8 mouse cellular contexts compared by ENCODE assay signal in genomic region chr4:122944408-122944807, GRCm38 (mm10). TPM values are rescaled to one million over a fixed set of nuclear protein-coding genes. Genes with fewer than 3 reads are reported as not detected.
A peak's percentile ranks its signal among the peaks of the same experiment; 100 is the strongest.
DNase-seq lines count a peak whose midpoint lies in the region; ATAC-seq and TF ChIP-seq lines count a peak whose summit lies in the region.
"Had no signal": no experiment of that assay in that cellular context is flagged by ENCODE, and none has a peak within 500 bp of the region (broad histone marks: within the 10 kb centered on the region; RNA-seq: fewer than 3 reads in every experiment).

No protein-coding gene starts in this region.

- no peaks in the 10 kb centered on the region for H3K36me3 ChIP-seq in intestine, embryonic 14.5 days (ENCODE audit: control insufficient read depth, insufficient read depth, low read length)
- H3K36me3 ChIP-seq in midbrain, embryonic 13.5 days = peaks cover 36% of the 10 kb centered on the region

- H3K9me3 ChIP-seq in intestine, embryonic 14.5 days (ENCODE audit: control insufficient read depth, low read length) = no peaks in the 10 kb centered on the region
- no peaks in the 10 kb centered on the region for H3K9me3 ChIP-seq in midbrain, embryonic 13.5 days

- WGBS in intestine, embryonic 14.5 days = 25% methylated on average over 4 of the region's 4 CpGs
- 27% methylated on average over 4 of the region's 4 CpGs for WGBS in midbrain, embryonic 13.5 days

- no peaks in the 10 kb centered on the region for H3K4me1 ChIP-seq in intestine, embryonic 14.5 days (replicated peaks; ENCODE audit: control insufficient read depth, insufficient read depth, low read length)
- H3K4me1 ChIP-seq in midbrain, embryonic 13.5 days (replicated peaks) = no peaks in the 10 kb centered on the region

- DNase-seq in ovary, postnatal 14 days (ENCODE audit: low spot score) = peak; percentile 17
- DNase-seq in ovary, postnatal 10 days (ENCODE audit: low spot score) = no peak
- DNase-seq in brain, embryonic 14.5 days (ENCODE audit: low read depth) = peak; percentile 76
- DNase-seq in intestine, embryonic 14.5 days (ENCODE audit: low spot score) = no peak
- DNase-seq in right cerebral cortex, postnatal 36 days (ENCODE audit: low spot score in 2 of 2) = no peak
- DNase-seq in frontal cortex, postnatal 25 days (ENCODE audit: low spot score in 2 of 2) = no peak

- no peak overlapping the region for H3K9ac ChIP-seq in intestine, embryonic 14.5 days (ENCODE audit: low read length)
- H3K9ac ChIP-seq in midbrain, embryonic 13.5 days (replicated peaks) = no peak overlapping the region

- ATAC-seq in intestine, embryonic 14.5 days (replicated peaks; ENCODE audit: low FRiP score, low TSS enrichment, low read depth) = 0 out of 2 replicates have a peak, but pooled peaks have one; percentile 32
- ATAC-seq in midbrain, embryonic 13.5 days = peak; percentile 67

- H3K4me2 ChIP-seq in intestine, embryonic 14.5 days (ENCODE audit: low read length) = no peak overlapping the region
- no peak overlapping the region for H3K4me2 ChIP-seq in midbrain, embryonic 13.5 days (replicated peaks)

- H3K27ac ChIP-seq in intestine, embryonic 14.5 days (ENCODE audit: low read depth) = no peak overlapping the region
- H3K27ac ChIP-seq in midbrain, embryonic 13.5 days = no peak overlapping the region

- no peak overlapping the region for H3K4me3 ChIP-seq in intestine, embryonic 14.5 days (ENCODE audit: low read depth, low read length)
- no peak overlapping the region for H3K4me3 ChIP-seq in midbrain, embryonic 13.5 days (replicated peaks)
- H3K4me3 ChIP-seq: myocyte had no signal

- TF ChIP-seq POLR2A in brain, embryonic 14.5 days (IDR thresholded peaks at IDR 0.05; ENCODE audit: borderline replicate concordance, extremely low read depth, insufficient read depth, insufficient read length, poor library complexity, severe bottlenecking) = no peak

- no peaks in the 10 kb centered on the region for H3K27me3 ChIP-seq in intestine, embryonic 14.5 days (replicated peaks; ENCODE audit: control insufficient read depth, insufficient read depth, low read length)
- no peaks in the 10 kb centered on the region for H3K27me3 ChIP-seq in midbrain, embryonic 13.5 days

- TF ChIP-seq CTCF in brain, embryonic 14.5 days (IDR thresholded peaks at IDR 0.05; ENCODE audit: borderline replicate concordance, extremely low read depth, insufficient read depth, insufficient read length) = peak; percentile 67; the same call in 1 of the 2 replicates

RNA-seq across cellular contexts. Expression of gene Mfsd2a, which starts 16.6 kb away (rescaled TPM):
- polyA plus RNA-seq in brain, embryonic 14.5 days (2012; rRNA removed) = 44.7 and 51.8 TPM in 2 replicates
- 2.1 TPM in 2 replicates for polyA plus RNA-seq in intestine, embryonic 14.5 days (2014; fragmentation: Nextera tagmentation; extraction: Ambion mirVana)
- polyA plus RNA-seq in midbrain, embryonic 13.5 days (2015; fragmentation: Nextera tagmentation; extraction: Ambion mirVana) = 31.7 and 32.5 TPM in 2 replicates

RNA-seq across cellular contexts. Expression of gene Mycl, which starts 51.0 kb away (rescaled TPM):
- 85.4 and 95.3 TPM in 2 replicates for polyA plus RNA-seq in brain, embryonic 14.5 days (2012; rRNA removed)
- 14.0 and 15.1 TPM in 2 replicates for polyA plus RNA-seq in intestine, embryonic 14.5 days (2014; fragmentation: Nextera tagmentation; extraction: Ambion mirVana)
- polyA plus RNA-seq in midbrain, embryonic 13.5 days (2015; fragmentation: Nextera tagmentation; extraction: Ambion mirVana) = 95.2 and 101 TPM in 2 replicates

RNA-seq across cellular contexts. Expression of gene Cap1, which starts 58.6 kb away (rescaled TPM):
- polyA plus RNA-seq in brain, embryonic 14.5 days (2012; rRNA removed) = 62.8 and 106 TPM in 2 replicates
- polyA plus RNA-seq in intestine, embryonic 14.5 days (2014; fragmentation: Nextera tagmentation; extraction: Ambion mirVana) = 77.9 and 82.8 TPM in 2 replicates
- 73.8 and 77.2 TPM in 2 replicates for polyA plus RNA-seq in midbrain, embryonic 13.5 days (2015; fragmentation: Nextera tagmentation; extraction: Ambion mirVana)

Comparison
In these comparisons a context has a peak if more than half of its experiments do, and no peak if none do; other contexts are left out.
1. DNase-seq: peak in ovary, postnatal 14 days (single experiment) and brain, embryonic 14.5 days (single experiment); none in ovary, postnatal 10 days (single experiment), intestine, embryonic 14.5 days (single experiment), right cerebral cortex, postnatal 36 days (0 of 2) and frontal cortex, postnatal 25 days (0 of 2).
2. RNA of gene Mfsd2a, which starts 16.6 kb away (polyA plus RNA-seq): 44.7 to 51.8 TPM in brain, embryonic 14.5 days and 31.7 to 32.5 TPM in midbrain, embryonic 13.5 days; 2.1 TPM in intestine, embryonic 14.5 days; every median in the first group is over 10 times any median in the second.